26 mouse cellular contexts compared by ENCODE assay signal in genomic region chr7:96244796-96245195, GRCm38 (mm10).
"Had no signal": no experiment of that assay in that cellular context is flagged by ENCODE, and none has a peak within 500 bp of the region (broad histone marks: within the 10 kb centered on the region; RNA-seq: fewer than 3 reads in every experiment).

No protein-coding gene starts in this region.

- H3K27me3 ChIP-seq: heart, embryonic 12.5 days; hindbrain, embryonic 12.5 days; intestine, embryonic 15.5 days; limb, embryonic 13.5 days; liver, embryonic 13.5 days; liver, embryonic 15.5 days had no signal

- ATAC-seq: hindbrain, embryonic 16.5 days; inflammation-experienced regulatory T-cells, adult 6 months; intestine, embryonic 15.5 days; intestine, postnatal 0 days had no signal

- DNase-seq: gastrocnemius, adult 2 months; gastrocnemius, postnatal 10 days; gastrocnemius, postnatal 25 days; heart, adult 18-20 months; heart, postnatal 10 days; heart, postnatal 4 days; kidney, adult 18-20 months; kidney, adult 8-10 months; kidney, postnatal 10 days; kidney, postnatal 25 days; kidney, postnatal 4 days; layer of hippocampus, adult 9-11 months; layer of hippocampus, postnatal 36 days; liver; liver, embryonic 13.5 days had no signal

- H3K36me3 ChIP-seq: heart, embryonic 10.5 days; heart, embryonic 12.5 days; hindbrain, embryonic 12.5 days; intestine, embryonic 15.5 days; liver, embryonic 13.5 days; liver, embryonic 15.5 days had no signal

- H3K4me3 ChIP-seq: gastrocnemius, adult 2 months; heart, embryonic 10.5 days; heart, embryonic 12.5 days; hindbrain, embryonic 10.5 days; hindbrain, embryonic 12.5 days; intestine, embryonic 15.5 days; limb, embryonic 13.5 days; liver, embryonic 13.5 days; liver, embryonic 15.5 days had no signal

- H3K9me3 ChIP-seq: heart, embryonic 10.5 days; hindbrain, embryonic 12.5 days; intestine, embryonic 15.5 days; limb, embryonic 13.5 days; liver, embryonic 13.5 days; liver, embryonic 15.5 days had no signal

- H3K4me1 ChIP-seq: heart, embryonic 10.5 days; heart, embryonic 12.5 days; intestine, embryonic 15.5 days; liver, embryonic 13.5 days; liver, embryonic 15.5 days had no signal

- H3K27ac ChIP-seq: gastrocnemius, adult 2 months; heart, embryonic 10.5 days; hindbrain, embryonic 10.5 days; hindbrain, embryonic 12.5 days; hindbrain, embryonic 14.5 days; intestine, embryonic 15.5 days; limb, embryonic 13.5 days; liver, embryonic 13.5 days; liver, embryonic 15.5 days had no signal

- H3K9ac ChIP-seq: heart, embryonic 12.5 days; hindbrain, embryonic 12.5 days; hindbrain, embryonic 14.5 days; intestine, embryonic 15.5 days; limb, embryonic 13.5 days; liver, embryonic 13.5 days; liver, embryonic 15.5 days had no signal
